Mouse (Mus musculus) limb, embryonic 10.5 days (tissue): ENCODE measurements at regions not wholly inside any gene's neighbourhood (a gene's known extent, or its start where the extent isn't known, plus 50 kb on each side); places are given as distances from the start of the nearest gene placed in this dataset.

Experiments used
- DNase-seq: peaks from one replicate; pipeline ENCODE4 v3.0.0-alpha.2; 2017; ENCODE audit warnings: low spot score
- H3K27ac ChIP-seq: fragments of 300-500 bp; sonication (generic); 2 replicates; pipeline ENCODE4 v1.5.1; 2016; ENCODE audit warnings: mild to moderate bottlenecking
- H3K27me3 ChIP-seq: fragments of 300-500 bp; sonication (generic); 2 replicates; pipeline ENCODE4 v1.6.1; 2016; ENCODE audit warnings: low read depth, mild to moderate bottlenecking; ENCODE audit not compliant: poor library complexity, severe bottlenecking
- H3K36me3 ChIP-seq: fragments of 300-500 bp; sonication (generic); 2 replicates; pipeline ENCODE4 v1.6.1; 2016; ENCODE audit warnings: mild to moderate bottlenecking, moderate library complexity
- H3K4me1 ChIP-seq: fragments of 300-500 bp; sonication (generic); 2 replicates; pipeline ENCODE4 v1.6.1; 2016
- H3K4me3 ChIP-seq: fragments of 300-500 bp; sonication (generic); 2 replicates; pipeline ENCODE4 v1.5.1; 2016; ENCODE audit warnings: mild to moderate bottlenecking, moderate library complexity
- H3K9me3 ChIP-seq: fragments of 300-500 bp; sonication (generic); replicated peaks from 2 replicates; pipeline ENCODE4 v1.6.1; 2016; ENCODE audit warnings: mild to moderate bottlenecking
- WGBS: fragments of 180-500 bp; shearing (Covaris S2); methylation state at CpG from one replicate; pipeline ENCODE4 v1.1.7; 2016; 5-methylcytosine and 5-hydroxymethylcytosine counted together

DNA sequence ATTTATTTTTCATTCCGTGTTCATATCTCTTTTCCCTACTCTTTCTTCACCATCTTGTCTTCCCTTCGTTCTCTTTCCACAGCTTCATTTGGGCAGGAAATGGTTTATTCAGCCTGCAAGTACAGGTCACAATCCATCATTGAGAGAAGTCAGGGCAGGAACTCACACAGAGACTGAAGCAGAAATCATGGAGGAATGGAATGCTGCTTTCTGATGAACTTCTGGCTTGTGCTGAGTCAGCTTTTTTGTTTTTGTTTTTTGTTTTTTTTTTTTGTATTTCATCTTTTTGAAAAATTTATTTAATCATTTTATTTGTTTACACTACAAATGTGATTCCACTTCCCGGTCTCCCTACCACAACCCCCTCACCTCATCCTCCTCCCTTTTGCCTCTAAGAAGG, 51.2 kb upstream of the Suclg2 start:
- Histone ChIP-seq H3K27me3 (no peaks in the 10 kb centered on the region), H3K27ac (no peak overlapping the region), H3K36me3 (no peaks in the 10 kb centered on the region), H3K9me3 (no peaks in the 10 kb centered on the region), H3K4me3 (no peak overlapping the region), H3K4me1 (no peaks in the 10 kb centered on the region)
- 79% methylated on average over 3 of the region's 3 CpGs for WGBS
- no peak for DNase-seq

DNA sequence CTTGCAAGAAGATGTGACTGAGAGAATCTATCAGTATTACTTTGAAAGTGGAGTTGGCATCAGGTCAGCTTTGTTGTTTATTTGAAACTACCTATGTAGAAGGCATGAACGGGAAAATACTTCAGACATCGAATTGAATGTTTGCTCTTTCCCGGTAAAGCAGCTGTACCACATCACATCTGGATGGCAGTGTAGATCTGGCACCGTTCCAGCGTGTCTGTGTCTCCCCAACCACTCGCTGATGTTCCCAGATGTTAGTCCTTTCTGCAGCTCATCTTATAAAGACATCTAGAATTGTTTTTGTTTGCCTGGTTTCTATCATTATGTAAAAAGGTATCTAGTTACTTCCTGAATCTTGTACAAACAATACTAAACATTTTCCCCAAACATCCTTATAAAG, 83.1 kb upstream of the Suclg2 start:
- no peak for DNase-seq
- H3K36me3 ChIP-seq = no peaks in the 10 kb centered on the region
- H3K27ac ChIP-seq = no peak overlapping the region
- no peaks in the 10 kb centered on the region for H3K9me3 ChIP-seq
- no peak overlapping the region for H3K4me3 ChIP-seq
- no peaks in the 10 kb centered on the region for H3K4me1 ChIP-seq
- no peaks in the 10 kb centered on the region for H3K27me3 ChIP-seq
- WGBS = 89% methylated on average over 6 of the region's 6 CpGs

DNA sequence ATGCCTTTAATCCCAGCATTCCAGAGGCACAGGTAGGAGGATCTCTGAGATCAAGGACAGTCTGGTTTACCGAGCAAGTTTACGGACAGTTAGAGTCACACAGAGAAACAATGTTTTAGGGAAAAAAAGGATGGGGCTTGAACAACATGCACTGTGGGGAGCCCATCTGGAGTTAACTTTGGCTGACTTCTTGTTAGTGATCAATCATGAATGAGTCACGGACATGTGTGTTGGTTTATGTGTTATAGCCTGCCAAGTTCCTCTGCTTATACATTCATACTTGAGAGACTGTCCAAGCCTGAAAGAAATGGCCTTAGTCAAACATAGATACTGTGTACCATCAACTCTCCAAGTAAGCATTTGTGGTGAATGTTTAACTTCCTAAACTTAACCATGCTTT, 122.9 kb upstream of the Suclg2 start:
- 81% methylated on average over 3 of the region's 3 CpGs for WGBS
- no peak for DNase-seq
- no peaks in the 10 kb centered on the region for H3K9me3 ChIP-seq
- H3K36me3 ChIP-seq = no peaks in the 10 kb centered on the region
- H3K4me1 ChIP-seq = no peaks in the 10 kb centered on the region
- H3K27me3 ChIP-seq = no peaks in the 10 kb centered on the region
- no peak overlapping the region for H3K4me3 ChIP-seq
- H3K27ac ChIP-seq = no peak overlapping the region

DNA sequence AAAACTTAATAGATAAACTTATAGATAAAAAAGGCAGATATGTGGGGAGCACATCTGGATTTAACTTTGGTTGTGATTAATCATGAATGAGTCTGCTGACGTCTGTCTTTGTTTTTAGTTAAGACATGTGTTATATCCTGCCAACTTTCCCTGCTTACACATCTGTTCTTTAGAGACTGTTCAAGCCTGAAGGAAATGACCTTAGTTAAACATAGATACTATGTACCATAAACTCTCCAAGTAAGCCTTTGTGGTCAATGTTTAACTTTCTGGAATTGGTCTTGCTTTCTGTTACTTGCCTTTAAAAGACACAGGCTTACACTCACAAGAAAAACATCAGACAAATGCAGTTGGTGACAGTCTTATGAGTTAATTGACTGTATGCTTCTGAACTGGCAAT, 127.9 kb upstream of the Suclg2 start:
- Histone ChIP-seq H3K36me3 (no peaks in the 10 kb centered on the region), H3K4me1 (no peaks in the 10 kb centered on the region), H3K4me3 (no peak overlapping the region), H3K27me3 (no peaks in the 10 kb centered on the region), H3K27ac (no peak overlapping the region), H3K9me3 (no peaks in the 10 kb centered on the region)
- DNase-seq = no peak
- 38% methylated on average over 1 of the region's 1 CpGs for WGBS

DNA sequence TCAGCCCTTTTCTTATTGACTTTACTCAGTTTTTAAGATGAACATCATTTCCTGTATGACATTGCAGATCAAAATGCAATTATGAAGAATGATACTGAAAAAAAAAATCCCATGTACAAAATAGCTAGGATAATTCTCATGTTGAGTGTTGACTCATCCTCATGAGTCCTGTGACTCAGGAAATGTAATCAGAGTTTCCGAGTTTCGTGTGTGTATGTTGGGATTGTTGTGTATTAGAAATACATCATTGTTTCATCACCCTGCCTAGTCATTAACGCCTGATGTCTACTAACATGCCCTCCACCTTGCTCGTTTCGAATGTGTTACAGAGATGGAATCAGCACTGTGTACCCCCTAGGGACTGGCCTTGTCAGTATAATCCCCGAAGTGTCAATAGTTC, 156.9 kb upstream of the Suclg2 start:
- Histone ChIP-seq H3K4me1 (peaks cover 5% of the 10 kb centered on the region), H3K9me3 (no peaks in the 10 kb centered on the region), H3K4me3 (no peak overlapping the region), H3K27me3 (no peaks in the 10 kb centered on the region), H3K27ac (no peak overlapping the region), H3K36me3 (no peaks in the 10 kb centered on the region)
- no peak for DNase-seq
- WGBS = 76% methylated on average over 6 of the region's 6 CpGs

DNA sequence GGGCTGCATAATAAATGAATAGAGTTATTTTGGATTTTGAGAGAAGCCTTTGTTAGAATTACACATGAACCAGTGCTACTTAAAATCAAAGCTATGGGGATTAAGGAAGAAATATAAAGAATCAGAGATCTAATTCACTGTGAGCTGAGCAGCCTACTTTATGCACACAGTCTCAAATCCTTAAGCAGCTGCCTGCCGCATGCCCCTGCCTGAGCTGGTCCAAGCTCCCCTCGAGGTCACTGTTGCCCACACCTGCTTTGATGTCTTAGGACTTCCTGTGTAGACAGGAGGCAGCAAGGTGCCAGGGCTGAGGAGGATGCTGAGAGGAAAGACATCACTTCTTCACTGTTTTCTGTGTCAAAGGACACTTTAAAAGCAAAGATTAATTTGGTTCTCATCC, 157.7 kb upstream of the Suclg2 start:
- Histone ChIP-seq H3K4me1 (peaks cover 5% of the 10 kb centered on the region), H3K4me3 (no peak overlapping the region), H3K27ac (no peak overlapping the region), H3K36me3 (no peaks in the 10 kb centered on the region), H3K27me3 (no peaks in the 10 kb centered on the region), H3K9me3 (no peaks in the 10 kb centered on the region)
- 40% methylated on average over 2 of the region's 2 CpGs for WGBS
- DNase-seq = peak; percentile 30

DNA sequence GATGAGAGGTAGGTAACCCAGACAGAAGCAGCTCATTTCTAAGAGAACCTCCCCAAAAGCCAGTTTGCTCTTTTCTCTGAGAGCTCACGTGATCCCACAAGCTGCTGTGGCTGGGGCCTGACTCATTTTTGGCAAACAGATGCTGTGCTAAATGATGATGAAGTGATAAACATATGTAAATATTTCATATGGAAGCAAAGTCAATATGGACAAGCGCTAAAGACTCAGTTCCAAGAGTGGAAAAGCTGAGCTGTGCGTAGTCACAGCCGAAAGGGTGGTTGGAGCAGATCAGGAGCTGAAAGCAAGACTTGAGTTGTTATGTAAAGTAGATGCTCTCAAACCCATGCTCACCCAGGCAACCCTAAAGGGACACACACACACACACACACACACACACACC, 168.0 kb upstream of the Suclg2 start:
- WGBS = 92% methylated on average over 4 of the region's 4 CpGs
- Histone ChIP-seq H3K36me3 (no peaks in the 10 kb centered on the region), H3K9me3 (no peaks in the 10 kb centered on the region; the same call in 1 of the 2 replicates), H3K4me1 (no peaks in the 10 kb centered on the region), H3K4me3 (no peak overlapping the region), H3K27me3 (no peaks in the 10 kb centered on the region), H3K27ac (no peak overlapping the region)
- no peak for DNase-seq

DNA sequence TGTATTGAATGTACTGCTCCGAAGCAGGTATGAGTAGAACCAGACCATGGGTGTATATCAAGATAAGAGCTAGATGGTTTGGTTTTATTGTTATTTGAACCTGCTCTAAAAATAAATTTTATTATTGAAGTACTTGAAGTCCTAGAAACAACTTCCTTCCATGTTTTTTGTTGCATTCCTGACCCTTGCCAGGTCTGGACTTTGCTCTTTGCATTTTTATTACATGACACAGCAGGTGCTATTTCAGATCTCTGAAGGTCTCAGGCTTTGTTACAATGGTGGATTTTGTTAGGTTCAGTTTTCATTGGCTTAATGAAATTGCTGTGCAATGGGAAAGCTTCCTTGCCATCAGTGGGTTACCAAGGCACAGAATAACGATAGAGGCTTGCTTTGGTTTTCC, 184.0 kb upstream of the Suclg2 start:
- Histone ChIP-seq H3K27ac (no peak overlapping the region), H3K9me3 (no peaks in the 10 kb centered on the region), H3K4me1 (peaks cover 8% of the 10 kb centered on the region), H3K27me3 (no peaks in the 10 kb centered on the region), H3K36me3 (no peaks in the 10 kb centered on the region), H3K4me3 (no peak overlapping the region)
- 91% methylated on average over 2 of the region's 2 CpGs for WGBS
- no peak for DNase-seq

DNA sequence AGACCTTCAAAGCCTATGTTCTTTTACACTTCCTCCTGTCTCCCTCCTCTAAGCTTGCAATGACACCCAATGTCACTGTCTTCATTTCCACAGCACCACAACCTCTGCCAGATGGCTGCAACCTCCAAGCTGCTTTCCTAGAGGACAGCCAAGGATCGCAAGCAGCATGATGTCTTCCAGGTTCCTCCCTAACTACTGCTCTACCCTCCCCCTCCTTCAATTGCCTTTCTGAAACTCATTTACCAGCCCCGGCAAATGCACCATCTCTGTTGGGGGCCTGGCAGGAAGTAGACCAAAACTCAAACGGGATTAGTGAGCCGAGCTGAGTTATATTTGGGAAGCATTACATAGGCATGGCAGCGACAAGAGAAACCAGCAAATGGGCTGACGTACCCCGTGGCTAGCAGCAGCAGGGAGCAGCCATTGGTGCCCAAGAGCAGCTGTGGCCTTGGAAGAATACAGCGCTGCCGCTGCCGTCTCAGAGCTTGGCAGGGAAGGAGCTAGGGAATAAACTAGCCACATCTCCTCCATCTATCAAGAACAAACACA, 185.6 kb upstream of the Suclg2 start:
- WGBS = 48% methylated on average over 10 of the region's 10 CpGs
- Histone ChIP-seq H3K9me3 (no peaks in the 10 kb centered on the region), H3K4me1 (peaks cover 8% of the 10 kb centered on the region), H3K27me3 (no peaks in the 10 kb centered on the region), H3K4me3 (no peak overlapping the region), H3K27ac (no peak overlapping the region), H3K36me3 (no peaks in the 10 kb centered on the region)
- DNase-seq = peak; percentile 31

DNA sequence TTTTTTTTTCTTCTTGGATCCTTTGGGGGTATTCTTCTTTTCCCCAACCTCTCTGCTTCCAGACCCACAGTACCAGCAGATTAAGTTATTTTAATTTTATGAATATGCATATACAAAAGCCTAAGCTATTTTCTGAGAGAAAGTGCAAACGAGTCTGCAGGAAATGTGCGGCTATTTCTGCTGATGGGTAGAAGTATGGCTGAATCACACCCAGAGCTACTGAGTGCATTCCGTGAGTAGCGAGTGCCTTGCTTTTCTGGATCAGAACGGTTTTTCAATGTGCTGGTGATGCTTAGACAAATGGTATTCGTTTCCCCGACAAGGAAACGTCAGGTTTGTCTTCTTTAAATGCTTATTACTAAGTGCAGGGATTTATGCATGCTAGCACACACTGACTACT, 186.5 kb upstream of the Suclg2 start:
- Histone ChIP-seq H3K27me3 (no peaks in the 10 kb centered on the region), H3K9me3 (no peaks in the 10 kb centered on the region), H3K4me3 (no peak overlapping the region), H3K36me3 (no peaks in the 10 kb centered on the region), H3K27ac (no peak overlapping the region), H3K4me1 (peaks cover 8% of the 10 kb centered on the region)
- DNase-seq = no peak
- WGBS = 92% methylated on average over 8 of the region's 8 CpGs

DNA sequence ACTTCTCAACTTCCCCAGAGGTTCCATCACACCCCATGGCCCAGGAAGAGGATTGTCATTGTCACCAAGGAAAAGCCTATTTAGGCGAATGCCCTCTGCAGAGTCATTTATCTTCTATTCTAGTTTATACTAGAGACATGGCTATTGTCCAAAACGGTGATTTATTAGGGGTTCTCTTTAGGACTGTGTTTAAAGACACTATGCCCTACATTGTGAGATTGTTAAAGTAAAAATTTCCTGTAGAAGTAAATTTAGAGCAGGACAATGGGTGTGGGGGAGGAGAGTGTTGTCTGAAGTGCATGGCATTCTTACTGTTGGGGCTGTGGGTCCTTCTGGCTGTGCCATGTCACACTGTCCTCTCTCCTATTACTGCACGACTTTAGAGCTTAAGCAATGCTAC, 191.2 kb upstream of the Fam19a1 start:
- no peak overlapping the region for H3K4me3 ChIP-seq
- 84% methylated on average over 3 of the region's 3 CpGs for WGBS
- no peak for DNase-seq

DNA sequence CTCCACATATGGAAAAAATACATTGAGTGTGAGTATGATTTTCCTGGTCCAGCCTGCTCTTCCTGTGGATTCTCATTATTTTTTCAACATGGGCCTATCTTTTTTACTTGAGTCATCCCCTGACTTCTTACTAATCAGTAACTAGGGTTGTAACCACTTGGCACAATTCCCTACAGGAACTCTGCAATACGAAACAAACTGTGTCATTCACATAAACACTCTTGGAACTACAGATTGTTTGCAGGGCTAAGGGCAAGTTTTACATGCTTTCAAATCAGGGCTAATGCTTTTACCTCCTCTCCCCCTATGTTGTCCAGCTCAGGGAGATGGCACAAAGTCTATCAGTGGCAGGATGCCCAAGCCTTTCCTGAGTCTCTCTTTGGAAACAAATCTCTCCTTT, 178.4 kb upstream of the Fam19a1 start:
- no peaks in the 10 kb centered on the region for H3K9me3 ChIP-seq
- DNase-seq = no peak
- H3K27me3 ChIP-seq = no peaks in the 10 kb centered on the region
- H3K27ac ChIP-seq = no peak overlapping the region
- H3K4me1 ChIP-seq = no peaks in the 10 kb centered on the region
- no peak overlapping the region for H3K4me3 ChIP-seq
- H3K36me3 ChIP-seq = no peaks in the 10 kb centered on the region
- 80% methylated on average over 1 of the region's 1 CpGs for WGBS

More for the DNA sequence above, 191.2 kb upstream of the Fam19a1 start:
- Histone ChIP-seq H3K27me3 (no peaks in the 10 kb centered on the region), H3K36me3 (no peaks in the 10 kb centered on the region), H3K4me1 (no peaks in the 10 kb centered on the region), H3K27ac (no peak overlapping the region), H3K9me3 (no peaks in the 10 kb centered on the region)

DNA sequence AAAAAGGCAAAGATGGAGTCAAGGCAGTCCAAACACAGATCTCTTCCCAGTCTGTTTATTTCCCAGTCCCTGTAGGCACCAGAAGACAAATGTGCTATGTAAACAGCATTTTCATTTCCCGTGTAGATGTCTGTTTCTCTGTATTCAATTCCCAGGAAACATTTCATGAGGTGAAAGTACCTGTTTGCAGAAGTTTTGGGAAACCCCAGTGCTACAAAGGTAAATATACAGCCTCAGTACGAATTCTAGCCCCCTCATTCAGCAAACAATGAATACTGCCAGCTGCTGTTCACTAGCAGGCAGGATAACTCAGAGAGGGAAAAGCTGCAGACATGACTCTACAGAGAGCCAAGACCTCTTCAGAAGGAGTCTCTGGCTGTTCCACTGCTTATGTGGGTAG, 176.4 kb upstream of the Fam19a1 start:
- no peak for DNase-seq
- H3K4me1 ChIP-seq = no peaks in the 10 kb centered on the region

DNA sequence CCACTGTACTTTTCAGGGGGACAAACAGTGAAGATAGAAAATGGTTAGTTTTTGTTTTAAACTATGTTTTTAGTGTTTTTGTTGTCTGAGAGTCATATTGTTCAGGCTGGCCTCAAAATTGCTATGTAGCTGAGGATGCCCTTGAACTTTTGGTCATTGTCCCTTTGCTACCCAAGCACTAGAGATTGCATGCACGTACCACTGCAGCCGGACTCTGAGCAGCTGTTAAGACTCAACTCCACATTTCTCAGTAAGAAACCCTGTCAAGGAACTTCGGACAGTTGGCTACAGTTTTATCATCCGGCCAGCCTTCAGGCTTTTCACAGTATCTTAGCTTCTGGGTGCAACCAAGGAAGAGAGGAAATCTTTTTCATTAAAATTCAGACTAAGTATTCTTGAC, 173.9 kb upstream of the Fam19a1 start:
- Histone ChIP-seq H3K27ac (no peak overlapping the region), H3K4me1 (no peaks in the 10 kb centered on the region), H3K27me3 (no peaks in the 10 kb centered on the region), H3K4me3 (no peak overlapping the region), H3K9me3 (no peaks in the 10 kb centered on the region), H3K36me3 (no peaks in the 10 kb centered on the region)
- 86% methylated on average over 4 of the region's 4 CpGs for WGBS
- no peak for DNase-seq

More for the DNA sequence above, 176.4 kb upstream of the Fam19a1 start:
- Histone ChIP-seq H3K27ac (no peak overlapping the region), H3K9me3 (no peaks in the 10 kb centered on the region), H3K4me3 (no peak overlapping the region), H3K36me3 (no peaks in the 10 kb centered on the region), H3K27me3 (no peaks in the 10 kb centered on the region)
- WGBS = 84% methylated on average over 2 of the region's 2 CpGs
